ENCODE assay signal across 12 mouse cellular contexts in genomic region chr8:124321227-124321840, GRCm38 (mm10).
DNase-seq lines count a peak whose midpoint lies in the region; ATAC-seq and TF ChIP-seq lines count a peak whose summit lies in the region.
"Had no signal": no experiment of that assay in that cellular context is flagged by ENCODE, and none has a peak within 500 bp of the region (broad histone marks: within the 10 kb centered on the region; RNA-seq: fewer than 3 reads in every experiment).

No protein-coding gene starts in this region.

- no peak for DNase-seq in left cerebral cortex, adult 2 months (ENCODE audit: extremely low spot score in 1 of 2, low spot score in 2 of 2)
- DNase-seq in left cerebral cortex, postnatal 10 days (ENCODE audit: extremely low spot score in 1 of 2, low spot score in 2 of 2) = no peak
- DNase-seq in brain, embryonic 14.5 days (ENCODE audit: low read depth) = peak; percentile 77
- DNase-seq in forebrain, postnatal 0 days = peak; percentile 52
- DNase-seq in cerebellum, adult 9-11 months = no peak
- no peak for DNase-seq in MN1 (ENCODE audit: low spot score)
- DNase-seq: gastrocnemius, postnatal 10 days; kidney, adult 2 months; spleen, adult 18-20 months had no signal

- TF ChIP-seq CTCF in left cerebral cortex, adult 2 months (IDR thresholded peaks at IDR 0.05) = no peak
- no peak for TF ChIP-seq CTCF in brain, embryonic 14.5 days (IDR thresholded peaks at IDR 0.05; ENCODE audit: borderline replicate concordance, extremely low read depth, insufficient read depth, insufficient read length)
- TF ChIP-seq CTCF in forebrain, postnatal 0 days (IDR thresholded peaks at IDR 0.05; ENCODE audit: low read depth) = no peak

- peaks cover 28% of the 10 kb centered on the region for H3K4me1 ChIP-seq in forebrain, postnatal 0 days (ENCODE audit: insufficient read depth)
- H3K4me1 ChIP-seq in midbrain, embryonic 15.5 days = peaks cover 47% of the 10 kb centered on the region

- peak overlapping the region; percentile 49 for H3K27ac ChIP-seq in left cerebral cortex, adult 2 months
- peak overlapping the region; percentile 70 for H3K27ac ChIP-seq in forebrain, postnatal 0 days (ENCODE audit: low read depth, low read length)
- H3K27ac ChIP-seq in midbrain, embryonic 15.5 days = peak overlapping the region; percentile 77
- H3K27ac ChIP-seq: embryonic facial prominence, embryonic 15.5 days; limb, embryonic 15.5 days had no signal

- TF ChIP-seq POLR2A in brain, embryonic 14.5 days (IDR thresholded peaks at IDR 0.05; ENCODE audit: borderline replicate concordance, extremely low read depth, insufficient read depth, insufficient read length, poor library complexity, severe bottlenecking) = no peak

- no peak overlapping the region for H3K4me3 ChIP-seq in left cerebral cortex, adult 2 months
- no peak overlapping the region for H3K4me3 ChIP-seq in forebrain, postnatal 0 days (ENCODE audit: low read depth, low read length)
- no peak overlapping the region for H3K4me3 ChIP-seq in midbrain, embryonic 15.5 days
- H3K4me3 ChIP-seq: embryonic facial prominence, embryonic 15.5 days; limb, embryonic 15.5 days had no signal

- H3K4me2 ChIP-seq in forebrain, postnatal 0 days (ENCODE audit: low read depth) = 0 out of 2 replicates have a peak overlapping the region, but pooled peaks have one; percentile 2
- no peak overlapping the region for H3K4me2 ChIP-seq in midbrain, embryonic 15.5 days
- H3K4me2 ChIP-seq: embryonic facial prominence, embryonic 15.5 days; limb, embryonic 15.5 days had no signal

- no peaks in the 10 kb centered on the region for H3K9me3 ChIP-seq in forebrain, postnatal 0 days (ENCODE audit: low read length)
- H3K9me3 ChIP-seq in midbrain, embryonic 15.5 days = no peaks in the 10 kb centered on the region
- H3K9me3 ChIP-seq: embryonic facial prominence, embryonic 15.5 days; limb, embryonic 15.5 days had no signal

- no peaks in the 10 kb centered on the region for H3K27me3 ChIP-seq in forebrain, postnatal 0 days (ENCODE audit: insufficient read depth, low read length)
- no peaks in the 10 kb centered on the region for H3K27me3 ChIP-seq in midbrain, embryonic 15.5 days (replicated peaks)
- H3K27me3 ChIP-seq: embryonic facial prominence, embryonic 15.5 days; limb, embryonic 15.5 days had no signal

- H3K36me3 ChIP-seq in forebrain, postnatal 0 days (ENCODE audit: insufficient read depth) = peaks cover 15% of the 10 kb centered on the region
- H3K36me3 ChIP-seq in midbrain, embryonic 15.5 days (replicated peaks) = peaks cover 18% of the 10 kb centered on the region; the same call in 1 of the 2 replicates

- ATAC-seq in forebrain, postnatal 0 days = peak; percentile 75
- ATAC-seq in midbrain, embryonic 15.5 days (replicated peaks) = peak; percentile 46; the same call in 1 of the 2 replicates

- WGBS in forebrain, postnatal 0 days = 34% methylated on average over 12 of the region's 12 CpGs
- WGBS in midbrain, embryonic 15.5 days = 28% methylated on average over 12 of the region's 12 CpGs

- H3K9ac ChIP-seq in forebrain, postnatal 0 days = 0 out of 2 replicates have a peak overlapping the region, but pooled peaks have one; percentile 10
- no peak overlapping the region for H3K9ac ChIP-seq in midbrain, embryonic 15.5 days
- H3K9ac ChIP-seq: embryonic facial prominence, embryonic 15.5 days; limb, embryonic 15.5 days had no signal

- intact Hi-C loops in left cerebral cortex, adult 2 months (cut with DNase I) = loop anchor here (5.0 kb wide), 2 partner anchors 89 to 139 kb away; partner anchors contain the start of gene Galnt2
- intact Hi-C loops in left cerebral cortex, postnatal 10 days (cut with DNase I) = no loop called here

Comparison
In these comparisons a context has a peak if more than half of its experiments do, and no peak if none do; other contexts are left out.
1. DNase-seq: peak in brain, embryonic 14.5 days (single experiment) and forebrain, postnatal 0 days (single experiment); none in left cerebral cortex, adult 2 months (0 of 2), left cerebral cortex, postnatal 10 days (0 of 2), cerebellum, adult 9-11 months (single experiment) and MN1 (single experiment).
2. Peak in every context shown above with its lines, with median percentiles within 50 percentile points of each other: H3K27ac ChIP-seq.